8 mouse cellular contexts compared by ENCODE assay signal in the genomic region with DNA sequence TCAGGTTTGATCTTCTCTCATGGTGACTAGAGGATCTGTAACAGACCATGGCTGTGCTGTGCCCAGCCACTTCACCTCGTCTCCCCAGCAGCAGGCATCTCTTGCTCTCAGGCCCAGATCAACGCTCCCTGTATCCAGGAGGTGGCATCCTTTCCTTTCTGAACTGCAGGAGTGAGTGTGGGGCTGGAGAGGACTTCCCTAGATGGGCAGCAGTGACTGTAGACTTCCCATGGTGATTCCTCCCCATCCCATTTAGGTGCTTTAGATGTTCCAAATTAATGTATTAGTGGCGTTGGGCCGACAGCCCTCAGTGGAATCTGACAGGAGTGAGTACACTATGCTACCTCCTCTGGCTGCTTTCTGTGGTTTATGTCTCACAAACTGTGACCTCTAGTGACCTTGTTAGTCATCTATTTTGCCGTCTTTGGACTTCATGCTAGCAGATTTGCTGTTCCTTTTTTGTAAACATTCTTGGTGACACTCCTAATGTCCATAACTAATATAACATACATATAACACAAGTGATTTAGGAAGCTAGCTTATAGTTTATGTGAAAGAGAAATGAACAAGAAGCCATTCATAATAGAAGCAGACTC.
DNase-seq lines count a peak whose midpoint lies in the region; ATAC-seq lines count a peak whose summit lies in the region.

No protein-coding gene starts in this region.

- DNase-seq in heart, adult 9 months (ENCODE audit: low spot score in 2 of 2) = peak; percentile 8 to 23
- no peak for DNase-seq in heart, adult 11 months
- DNase-seq in urinary bladder, postnatal 25 days (ENCODE audit: low spot score) = peak; percentile 15
- no peak for DNase-seq in urinary bladder, postnatal 10 days (ENCODE audit: low spot score)
- peak; percentile 41 for DNase-seq in heart, postnatal 4 days
- no peak for DNase-seq in c-Kit-positive CD71-positive TER-119-positive erythroid progenitor cells, embryonic 14.5 days (ENCODE audit: low spot score)
- no peak for DNase-seq in right cerebral cortex, postnatal 36 days (ENCODE audit: low spot score in 2 of 2)

- H3K9me3 ChIP-seq in forebrain, embryonic 16.5 days (ENCODE audit: control insufficient read depth, low read length) = peaks cover 2% of the 10 kb centered on the region; the same call in 1 of the 2 replicates

- no peak for ATAC-seq in forebrain, embryonic 16.5 days

- H3K4me1 ChIP-seq in forebrain, embryonic 16.5 days (replicated peaks; ENCODE audit: control insufficient read depth, insufficient read depth, low read length) = no peaks in the 10 kb centered on the region

- no peak overlapping the region for H3K4me3 ChIP-seq in forebrain, embryonic 16.5 days (replicated peaks; ENCODE audit: low read length)

- H3K27ac ChIP-seq in forebrain, embryonic 16.5 days (ENCODE audit: low read length) = no peak overlapping the region

- 85% methylated on average over 5 of the region's 5 CpGs for WGBS in forebrain, embryonic 16.5 days

- H3K27me3 ChIP-seq in forebrain, embryonic 16.5 days (replicated peaks; ENCODE audit: control insufficient read depth, insufficient read depth, low read length) = no peaks in the 10 kb centered on the region

- H3K36me3 ChIP-seq in forebrain, embryonic 16.5 days (ENCODE audit: control insufficient read depth, insufficient read depth) = peaks cover 11% of the 10 kb centered on the region

- H3K4me2 ChIP-seq in forebrain, embryonic 16.5 days (ENCODE audit: low read length) = no peak overlapping the region

- no peak overlapping the region for H3K9ac ChIP-seq in forebrain, embryonic 16.5 days (replicated peaks; ENCODE audit: low read depth, low read length)

Comparison
In these comparisons a context has a peak if more than half of its experiments do, and no peak if none do; other contexts are left out.
1. DNase-seq: peak in heart, adult 9 months (2 of 2), urinary bladder, postnatal 25 days (single experiment) and heart, postnatal 4 days (single experiment); none in heart, adult 11 months (single experiment), urinary bladder, postnatal 10 days (single experiment), c-Kit-positive CD71-positive TER-119-positive erythroid progenitor cells, embryonic 14.5 days (single experiment) and right cerebral cortex, postnatal 36 days (0 of 2).